Mouse (Mus musculus) neural tube, embryonic 12.5 days (tissue): ENCODE measurements at regions not wholly inside any gene's neighbourhood (a gene's known extent, or its start where the extent isn't known, plus 50 kb on each side); places are given as distances from the start of the nearest gene placed in this dataset.

ENCODE experiments used
- ATAC-seq: fragments of 200-750 bp; cut with Nextera tagmentation; 2 replicates; pipeline ENCODE4 v1.8.0; 2017; ENCODE audit warnings: low read depth, mild to moderate bottlenecking, moderate TSS enrichment, moderate library complexity; ENCODE audit not compliant: low FRiP score
- H3K27ac ChIP-seq: fragments of 300-500 bp; sonication (generic); 2 replicates; pipeline ENCODE4 v1.5.1; 2016
- H3K27me3 ChIP-seq: fragments of 300-500 bp; sonication (generic); replicated peaks from 2 replicates; pipeline ENCODE4 v1.6.1; 2016; ENCODE audit warnings: mild to moderate bottlenecking
- H3K36me3 ChIP-seq: fragments of 300-500 bp; sonication (generic); 2 replicates; pipeline ENCODE4 v1.6.1; 2016; ENCODE audit warnings: mild to moderate bottlenecking
- H3K4me1 ChIP-seq: fragments of 300-500 bp; sonication (generic); 2 replicates; pipeline ENCODE4 v1.6.1; 2016
- H3K4me2 ChIP-seq: fragments of 300-500 bp; sonication (generic); replicated peaks from 2 replicates; pipeline ENCODE4 v1.6.1; 2016; ENCODE audit warnings: mild to moderate bottlenecking
- H3K4me3 ChIP-seq: fragments of 300-500 bp; sonication (generic); 2 replicates; pipeline ENCODE4 v1.5.1; 2016
- H3K9ac ChIP-seq: fragments of 300-500 bp; sonication (generic); 2 replicates; pipeline ENCODE4 v1.6.1; 2016; ENCODE audit warnings: mild to moderate bottlenecking
- H3K9me3 ChIP-seq: fragments of 300-500 bp; sonication (generic); 2 replicates; pipeline ENCODE4 v1.6.1; 2016; ENCODE audit warnings: mild to moderate bottlenecking
- WGBS: fragments of 180-500 bp; shearing (Covaris S2); methylation state at CpG from one replicate; pipeline ENCODE4 v1.1.7; 2016; 5-methylcytosine and 5-hydroxymethylcytosine counted together

GRCm38 (mm10) chr1:91744701-91745100 is 56.6 kb upstream of the Twist2 start:
- H3K4me2 ChIP-seq: no peak overlapping the region
- no peak for ATAC-seq
- H3K27ac ChIP-seq: no peak overlapping the region
- no peak overlapping the region for H3K4me3 ChIP-seq
- H3K36me3 ChIP-seq: no peaks in the 10 kb centered on the region
- WGBS: 93% methylated on average over 5 of the region's 5 CpGs
- H3K27me3 ChIP-seq: no peaks in the 10 kb centered on the region
- H3K9me3 ChIP-seq: no peaks in the 10 kb centered on the region
- H3K9ac ChIP-seq: no peak overlapping the region
- no peaks in the 10 kb centered on the region for H3K4me1 ChIP-seq

DNA sequence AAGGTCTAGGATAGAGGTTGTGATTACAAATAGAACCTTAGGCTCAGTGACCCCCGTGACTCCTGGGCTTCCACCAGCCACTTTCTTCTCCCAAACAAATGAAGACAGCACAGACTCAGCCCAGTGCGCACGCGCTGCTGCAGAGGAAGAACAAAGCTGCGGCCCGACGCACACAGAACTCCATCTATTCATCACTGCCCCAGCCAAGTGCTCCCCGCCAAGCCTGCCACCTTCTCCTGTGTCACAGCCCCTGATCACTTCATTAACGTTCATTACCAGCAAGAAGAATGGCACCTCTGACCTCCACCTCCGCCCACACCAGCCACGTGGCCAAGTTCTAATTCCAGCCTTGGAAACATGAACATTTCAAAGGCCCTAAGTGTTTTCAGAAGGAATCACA is 53.7 kb upstream of the Twist2 start:
- Histone ChIP-seq H3K9ac (no peak overlapping the region), H3K4me1 (no peaks in the 10 kb centered on the region), H3K4me2 (no peak overlapping the region), H3K27me3 (no peaks in the 10 kb centered on the region), H3K27ac (no peak overlapping the region), H3K9me3 (no peaks in the 10 kb centered on the region), H3K4me3 (no peak overlapping the region), H3K36me3 (no peaks in the 10 kb centered on the region)
- 26% methylated on average over 10 of the region's 11 CpGs for WGBS
- ATAC-seq: no peak
